In genomic region chr12:111514231-111514792, GRCm38 (mm10) we compare ENCODE assay signal across 12 mouse cellular contexts. TPM values are rescaled to one million over a fixed set of nuclear protein-coding genes. Genes with fewer than 3 reads are reported as not detected.
DNase-seq lines count a peak whose midpoint lies in the region; ATAC-seq and TF ChIP-seq lines count a peak whose summit lies in the region.
"Had no signal": no experiment of that assay in that cellular context is flagged by ENCODE, and none has a peak within 500 bp of the region (broad histone marks: within the 10 kb centered on the region; RNA-seq: fewer than 3 reads in every experiment).

No protein-coding gene starts in this region.

- H3K79me2 ChIP-seq in myocyte (ENCODE audit: control insufficient read depth, insufficient read depth), result no peaks in the 10 kb centered on the region

- H3K4me2 ChIP-seq in lung, postnatal 0 days (replicated peaks; ENCODE audit: low read depth, low read length), result peak overlapping the region; percentile 27; the same call in 1 of the 2 replicates
- no peak overlapping the region for H3K4me2 ChIP-seq in kidney, embryonic 14.5 days (replicated peaks; ENCODE audit: low read depth, low read length)
- H3K4me2 ChIP-seq in myocyte (ENCODE audit: low read depth), result peak overlapping the region; percentile 44

- no peak overlapping the region for H3K9ac ChIP-seq in lung, postnatal 0 days (replicated peaks; ENCODE audit: low read depth)
- no peak overlapping the region for H3K9ac ChIP-seq in kidney, embryonic 14.5 days (ENCODE audit: low read depth, low read length)

- 55% methylated on average over 7 of the region's 7 CpGs for WGBS in cerebellum, adult 2 months
- WGBS in lung, postnatal 0 days, result 57% methylated on average over 7 of the region's 7 CpGs
- 31% methylated on average over 7 of the region's 7 CpGs for WGBS in kidney, embryonic 14.5 days

- no peak for TF ChIP-seq POLR2A in cerebellum, adult 2 months (IDR thresholded peaks at IDR 0.05; ENCODE audit: borderline replicate concordance, insufficient read depth, low read length)
- TF ChIP-seq POLR2A in myocyte (IDR thresholded peaks at IDR 0.05; ENCODE audit: insufficient read length, low read depth), result no peak

- H3K9me3 ChIP-seq in lung, postnatal 0 days (ENCODE audit: low read length), result no peaks in the 10 kb centered on the region
- H3K9me3 ChIP-seq in kidney, embryonic 14.5 days (ENCODE audit: control insufficient read depth, low read length), result no peaks in the 10 kb centered on the region

- H3K36me3 ChIP-seq in lung, postnatal 0 days (ENCODE audit: insufficient read depth, low read length), result no peaks in the 10 kb centered on the region
- H3K36me3 ChIP-seq in kidney, embryonic 14.5 days (ENCODE audit: control insufficient read depth, insufficient read depth, low read length), result no peaks in the 10 kb centered on the region
- no peaks in the 10 kb centered on the region for H3K36me3 ChIP-seq in myocyte (ENCODE audit: control insufficient read depth, insufficient read depth)

- TF ChIP-seq CTCF in cerebellum, adult 2 months (IDR thresholded peaks at IDR 0.05; ENCODE audit: borderline replicate concordance, insufficient read depth, low read depth, low read length), result no peak
- TF ChIP-seq CTCF in lung, postnatal 0 days (IDR thresholded peaks at IDR 0.05), result no peak

- peaks cover 7% of the 10 kb centered on the region for H3K4me1 ChIP-seq in cerebellum, adult 2 months (ENCODE audit: control insufficient read depth, insufficient read depth, low read length)
- H3K4me1 ChIP-seq in lung, postnatal 0 days (ENCODE audit: insufficient read depth, low read depth, low read length), result no peaks in the 10 kb centered on the region
- H3K4me1 ChIP-seq in kidney, embryonic 14.5 days (ENCODE audit: control insufficient read depth, insufficient read depth, low read length), result no peaks in the 10 kb centered on the region

- H3ac ChIP-seq in myocyte (ENCODE audit: control insufficient read depth, insufficient read length), result no peak overlapping the region

- no peak overlapping the region for H3K4me3 ChIP-seq in cerebellum, adult 2 months (replicated peaks; ENCODE audit: insufficient read depth, low read depth, low read length)
- H3K4me3 ChIP-seq in lung, postnatal 0 days (ENCODE audit: low read depth, low read length), result peak overlapping the region; percentile 5; the same call in 1 of the 2 replicates
- H3K4me3 ChIP-seq in kidney, embryonic 14.5 days (ENCODE audit: low read length), result no peak overlapping the region
- no peak overlapping the region for H3K4me3 ChIP-seq in myocyte

- no peak for ATAC-seq in lung, postnatal 0 days
- no peak for ATAC-seq in kidney, embryonic 14.5 days (ENCODE audit: low FRiP score, low TSS enrichment)
- ATAC-seq: intestine, postnatal 0 days; Patski had no signal

- H3K27me3 ChIP-seq in cerebellum, adult 2 months (ENCODE audit: control insufficient read depth, insufficient read depth, low read length), result no peaks in the 10 kb centered on the region
- no peaks in the 10 kb centered on the region for H3K27me3 ChIP-seq in lung, postnatal 0 days (replicated peaks; ENCODE audit: insufficient read depth, low read length)
- no peaks in the 10 kb centered on the region for H3K27me3 ChIP-seq in kidney, embryonic 14.5 days (ENCODE audit: control insufficient read depth, insufficient read depth, low read length)
- H3K27me3 ChIP-seq in myocyte (ENCODE audit: control insufficient read depth, insufficient read depth, insufficient read length), result no peaks in the 10 kb centered on the region
- H3K27me3 ChIP-seq: Patski had no signal

- peak in 1 of 2 experiments; percentile 22 for DNase-seq in cerebellum, adult 2 months
- DNase-seq in cerebellum, postnatal 25 days, result no peak
- DNase-seq in lung, postnatal 0 days (ENCODE audit: low spot score), result no peak
- DNase-seq in lung, postnatal 4 days, result no peak
- no peak for DNase-seq in urinary bladder, adult 18-20 months (ENCODE audit: low spot score in 2 of 2)
- DNase-seq in right cerebral cortex, postnatal 36 days (ENCODE audit: low spot score in 2 of 2), result no peak
- DNase-seq: cerebellum, adult 8-10 months; thymus, postnatal 36 days had no signal

- TF ChIP-seq EP300 in lung, postnatal 0 days (IDR thresholded peaks at IDR 0.05), result no peak

- H3K27ac ChIP-seq in cerebellum, adult 2 months (ENCODE audit: insufficient read depth, low read length), result peak overlapping the region; percentile 52; the same call in 1 of the 2 replicates
- 0 out of 2 replicates have a peak overlapping the region, but pooled peaks have one; percentile 6 for H3K27ac ChIP-seq in lung, postnatal 0 days (ENCODE audit: low read length)
- peak overlapping the region; percentile 3; the same call in 1 of the 2 replicates for H3K27ac ChIP-seq in kidney, embryonic 14.5 days (ENCODE audit: low read depth, low read length)

TF ChIP-seq in myocyte, 11 proteins besides CTCF, POLR2A, EP300 and RAD21:
- TF ChIP-seq E2F4 (IDR thresholded peaks at IDR 0.05; ENCODE audit: insufficient read depth) (no peak), USF1 (IDR thresholded peaks at IDR 0.05; ENCODE audit: low read depth) (no peak), MAX (IDR thresholded peaks at IDR 0.05; ENCODE audit: low read depth) (no peak), SRF (IDR thresholded peaks at IDR 0.05; ENCODE audit: control insufficient read depth, insufficient read length, low read depth) (no peak), TCF3 (IDR thresholded peaks at IDR 0.05; ENCODE audit: insufficient read length, low read depth) (no peak), CEBPB (IDR thresholded peaks at IDR 0.05; ENCODE audit: insufficient read depth, poor library complexity, severe bottlenecking) (no peak), MYOD1 (IDR thresholded peaks at IDR 0.05; ENCODE audit: control insufficient read depth in 1 of 3, insufficient read length in 2 of 3, low read depth in 2 of 3) (no peak), MYOG (IDR thresholded peaks at IDR 0.05; ENCODE audit: control insufficient read depth in 1 of 3, insufficient read depth in 1 of 3, insufficient read length in 2 of 3, low read depth in 2 of 3) (no peak), REST (IDR thresholded peaks at IDR 0.05; ENCODE audit: insufficient read depth, insufficient read length) (no peak), TCF12 (IDR thresholded peaks at IDR 0.05; ENCODE audit: insufficient read depth, poor library complexity, severe bottlenecking) (no peak), POLR2AphosphoS2 (IDR thresholded peaks at IDR 0.05; ENCODE audit: insufficient read length, low read depth) (no peak)

RNA-seq across cellular contexts. Expression of gene Eif5, which starts 23.5 kb away (rescaled TPM):
- 176 and 183 TPM in 2 replicates for polyA plus RNA-seq in cerebellum, adult 2 months (2012; rRNA removed)
- polyA plus RNA-seq in lung, postnatal 0 days (2015; fragmentation: Nextera tagmentation; extraction: Ambion mirVana), result 412 and 458 TPM in 2 replicates
- polyA plus RNA-seq in kidney, embryonic 14.5 days (2014; fragmentation: Nextera tagmentation; extraction: Ambion mirVana), result 605 and 611 TPM in 2 replicates
- 57.6 TPM for polyA plus RNA-seq in myocyte (2012; fragmentation: generic; extraction: Trizol)

RNA-seq across cellular contexts. Expression of gene Gm266, which starts 28.7 kb away (rescaled TPM):
- polyA plus RNA-seq in cerebellum, adult 2 months (2012; rRNA removed), result 8.8 and 11.2 TPM in 2 replicates
- polyA plus RNA-seq in lung, postnatal 0 days (2015; fragmentation: Nextera tagmentation; extraction: Ambion mirVana), result 1.9 and 2.7 TPM in 2 replicates
- 123 and 137 TPM in 2 replicates for polyA plus RNA-seq in kidney, embryonic 14.5 days (2014; fragmentation: Nextera tagmentation; extraction: Ambion mirVana)
- 1.5 TPM for polyA plus RNA-seq in myocyte (2012; fragmentation: generic; extraction: Trizol)

Comparison
In these comparisons a context has a peak if more than half of its experiments do, and no peak if none do; other contexts are left out.
1. RNA of gene Gm266, which starts 28.7 kb away (polyA plus RNA-seq): 123 to 137 TPM in kidney, embryonic 14.5 days; 8.8 to 11.2 TPM in cerebellum, adult 2 months, 1.9 to 2.7 TPM in lung, postnatal 0 days and 1.5 TPM in myocyte (single experiment); every median in the first group is over 10 times any median in the second.
2. Peak in every context shown above with its lines, with median percentiles within 50 percentile points of each other: H3K27ac ChIP-seq.